Mouse (Mus musculus) hindbrain, embryonic 13.5 days (tissue): ENCODE results near the gene Stap2. TPM values are rescaled to one million over a fixed set of nuclear protein-coding genes. Genes with fewer than 3 reads are reported as not detected.
A peak's percentile ranks its signal among the peaks of the same experiment; 100 is the strongest.

Experiments used
- ATAC-seq: fragments of 200-750 bp; cut with Nextera tagmentation; 2 replicates; pipeline ENCODE4 v1.8.0; 2017; ENCODE audit warnings: moderate TSS enrichment; ENCODE audit not compliant: low FRiP score
- H3K27ac ChIP-seq: fragments of 300-500 bp; sonication (generic); 2 replicates; pipeline ENCODE4 v1.5.1; 2015; ENCODE audit warnings: inconsistent platforms, mild to moderate bottlenecking, moderate library complexity
- H3K27me3 ChIP-seq: fragments of 300-500 bp; sonication (generic); 2 replicates; pipeline ENCODE4 v1.6.1; 2015; ENCODE audit warnings: mild to moderate bottlenecking, inconsistent platforms
- H3K36me3 ChIP-seq: fragments of 300-500 bp; sonication (generic); 2 replicates; pipeline ENCODE4 v1.6.1; 2015; ENCODE audit warnings: mild to moderate bottlenecking, inconsistent platforms
- H3K4me1 ChIP-seq: fragments of 300-500 bp; sonication (generic); replicated peaks from 2 replicates; pipeline ENCODE4 v1.6.1; 2015; ENCODE audit warnings: inconsistent platforms
- H3K4me2 ChIP-seq: fragments of 300-500 bp; sonication (generic); 2 replicates; pipeline ENCODE4 v1.6.1; 2015; ENCODE audit warnings: inconsistent platforms, mild to moderate bottlenecking, moderate library complexity
- H3K4me3 ChIP-seq: fragments of 300-500 bp; sonication (generic); 2 replicates; pipeline ENCODE4 v1.5.1; 2015; ENCODE audit warnings: mild to moderate bottlenecking, inconsistent platforms
- H3K9ac ChIP-seq: fragments of 300-500 bp; sonication (generic); 2 replicates; pipeline ENCODE4 v1.6.1; 2015; ENCODE audit warnings: mild to moderate bottlenecking, inconsistent platforms
- H3K9me3 ChIP-seq: fragments of 300-500 bp; sonication (generic); 2 replicates; pipeline ENCODE4 v1.6.1; 2016; ENCODE audit warnings: inconsistent platforms
- WGBS: fragments of 180-500 bp; shearing (Covaris S2); methylation state at CpG from one replicate; pipeline ENCODE4 v1.1.7; 2015; 5-methylcytosine and 5-hydroxymethylcytosine counted together
- polyA plus RNA-seq: library from polyadenylated mRNA; unstranded; fragments of >200 nt; fragmentation: Nextera tagmentation; extraction: Ambion mirVana; gene quantifications from 2 replicates; pipeline ENCODE4 v1.2.1, GENCODE M21; 2015

The Stap2 gene
- polyA plus RNA-seq, 1 experiment from 2014 or later: 5.8 TPM

GRCm38 (mm10) chr17:56034040-56034725 is 28.8 kb upstream of the Stap2 start:
- Histone ChIP-seq H3K9ac (peak overlapping the region; percentile 93; the same call in 1 of the 2 replicates), H3K9me3 (no peaks in the 10 kb centered on the region), H3K27me3 (no peaks in the 10 kb centered on the region), H3K27ac (no peak overlapping the region), H3K4me1 (peaks cover 54% of the 10 kb centered on the region), H3K4me2 (no peak overlapping the region; the same call in 1 of the 2 replicates), H3K4me3 (no peak overlapping the region), H3K36me3 (peaks cover 42% of the 10 kb centered on the region)
- no peak for ATAC-seq
- WGBS: 95% methylated on average over 7 of the region's 7 CpGs

- no peak for ATAC-seq
- Histone ChIP-seq H3K4me2 (no peak overlapping the region), H3K27ac (no peak overlapping the region), H3K4me1 (peaks cover 60% of the 10 kb centered on the region), H3K36me3 (peaks cover 56% of the 10 kb centered on the region), H3K9ac (peak overlapping the region; percentile 49; the same call in 1 of the 2 replicates), H3K4me3 (no peak overlapping the region), H3K27me3 (no peaks in the 10 kb centered on the region), H3K9me3 (no peaks in the 10 kb centered on the region)
- 76% methylated on average over 7 of the region's 7 CpGs for WGBS
These were observed 27.4 kb upstream of the Stap2 start for GRCm38 (mm10) chr17:56032831-56033230.

GRCm38 (mm10) chr17:56032127-56032733 is 26.8 kb upstream of the Stap2 start:
- Histone ChIP-seq H3K9me3 (no peaks in the 10 kb centered on the region), H3K27ac (no peak overlapping the region), H3K9ac (peak overlapping the region; percentile 24; the same call in 1 of the 2 replicates), H3K4me1 (peaks cover 62% of the 10 kb centered on the region), H3K27me3 (no peaks in the 10 kb centered on the region), H3K36me3 (peaks cover 60% of the 10 kb centered on the region), H3K4me3 (no peak overlapping the region), H3K4me2 (no peak overlapping the region)
- ATAC-seq: no peak
- 75% methylated on average over 6 of the region's 6 CpGs for WGBS

GRCm38 (mm10) chr17:56031431-56031830 is 26.0 kb upstream of the Stap2 start:
- Histone ChIP-seq H3K36me3 (peaks cover 63% of the 10 kb centered on the region), H3K9me3 (no peaks in the 10 kb centered on the region), H3K4me1 (peaks cover 64% of the 10 kb centered on the region), H3K4me2 (no peak overlapping the region), H3K27ac (no peak overlapping the region), H3K27me3 (no peaks in the 10 kb centered on the region), H3K9ac (no peak overlapping the region; the same call in 1 of the 2 replicates), H3K4me3 (no peak overlapping the region)
- ATAC-seq: no peak
- 95% methylated on average over 7 of the region's 7 CpGs for WGBS

DNA sequence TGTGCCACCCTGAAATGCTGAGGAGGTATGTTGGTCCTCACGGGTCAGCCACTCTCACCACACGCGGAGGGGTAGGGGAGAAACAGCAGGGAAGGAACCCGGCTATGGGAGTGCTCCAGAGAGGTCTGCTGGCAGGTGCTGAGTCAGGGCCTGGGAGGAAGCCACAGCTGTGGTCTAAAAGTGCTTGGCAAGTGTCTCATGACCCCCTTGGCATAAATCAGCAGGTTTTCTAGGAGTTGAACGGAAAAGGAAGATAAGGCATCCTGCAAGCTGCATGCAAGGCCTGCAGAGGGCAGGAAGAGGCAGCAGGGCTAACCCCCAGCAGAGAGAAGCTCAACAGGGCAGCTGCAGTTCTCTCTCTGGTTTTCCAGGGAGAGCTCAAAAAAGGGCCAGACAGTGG is 25.5 kb upstream of the Stap2 start:
- WGBS: 67% methylated on average over 5 of the region's 5 CpGs
- H3K9ac ChIP-seq: no peak overlapping the region
- no peak for ATAC-seq
- no peak overlapping the region for H3K27ac ChIP-seq
- H3K4me1 ChIP-seq: peaks cover 63% of the 10 kb centered on the region
- peaks cover 63% of the 10 kb centered on the region for H3K36me3 ChIP-seq
- H3K27me3 ChIP-seq: no peaks in the 10 kb centered on the region
- no peak overlapping the region for H3K4me2 ChIP-seq
- no peak overlapping the region for H3K4me3 ChIP-seq
- no peaks in the 10 kb centered on the region for H3K9me3 ChIP-seq

- ATAC-seq: no peak
- no peak overlapping the region for H3K4me2 ChIP-seq
- peaks cover 63% of the 10 kb centered on the region for H3K36me3 ChIP-seq
- no peak overlapping the region for H3K27ac ChIP-seq
- 89% methylated on average over 9 of the region's 9 CpGs for WGBS
- no peak overlapping the region for H3K9ac ChIP-seq
- no peaks in the 10 kb centered on the region for H3K27me3 ChIP-seq
- no peaks in the 10 kb centered on the region for H3K9me3 ChIP-seq
- H3K4me3 ChIP-seq: no peak overlapping the region
- H3K4me1 ChIP-seq: peaks cover 57% of the 10 kb centered on the region
These were observed 25.0 kb upstream of the Stap2 start for GRCm38 (mm10) chr17:56030238-56030870.

DNA sequence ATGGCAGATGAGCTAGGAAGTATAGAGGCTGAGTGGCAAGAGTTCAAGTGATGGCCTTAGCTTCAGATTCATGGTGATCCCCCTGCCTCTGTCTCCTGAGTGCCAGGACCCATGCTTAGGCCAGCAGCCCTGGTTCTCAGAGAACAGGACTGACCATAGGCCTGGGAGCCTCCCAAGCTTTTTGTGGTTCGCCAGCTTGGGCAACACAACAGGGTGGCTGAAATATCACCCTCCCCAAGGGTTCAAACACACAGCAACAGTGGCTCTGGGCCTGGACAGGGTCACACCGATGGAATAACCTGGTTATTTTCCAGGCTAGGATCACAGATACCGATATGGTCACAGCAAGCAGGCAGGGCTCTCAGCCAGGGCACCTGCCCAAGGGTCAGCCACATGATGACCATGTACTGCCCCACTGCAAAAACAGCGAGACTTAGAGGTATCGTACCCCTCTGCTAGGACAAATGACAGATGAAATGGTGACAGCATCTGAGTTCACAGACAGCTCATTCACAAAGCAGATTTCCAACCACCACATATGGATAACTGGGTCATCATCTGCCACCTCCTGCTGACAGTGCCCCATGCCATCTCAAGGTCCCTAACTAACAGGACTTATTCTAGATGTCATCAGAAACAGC is 22.5 kb upstream of the Stap2 start:
- ATAC-seq: no peak
- no peak overlapping the region for H3K4me2 ChIP-seq
- H3K9me3 ChIP-seq: no peaks in the 10 kb centered on the region
- H3K36me3 ChIP-seq: peaks cover 51% of the 10 kb centered on the region
- H3K27ac ChIP-seq: no peak overlapping the region
- 95% methylated on average over 5 of the region's 5 CpGs for WGBS
- H3K4me3 ChIP-seq: no peak overlapping the region
- peaks cover 51% of the 10 kb centered on the region for H3K4me1 ChIP-seq
- peak overlapping the region; percentile 39; the same call in 1 of the 2 replicates for H3K9ac ChIP-seq
- no peaks in the 10 kb centered on the region for H3K27me3 ChIP-seq

- ATAC-seq: no peak
- Histone ChIP-seq H3K4me2 (no peak overlapping the region), H3K27me3 (no peaks in the 10 kb centered on the region), H3K4me3 (no peak overlapping the region), H3K4me1 (peaks cover 51% of the 10 kb centered on the region), H3K9me3 (no peaks in the 10 kb centered on the region), H3K9ac (no peak overlapping the region), H3K36me3 (peaks cover 45% of the 10 kb centered on the region), H3K27ac (no peak overlapping the region)
- 79% methylated on average over 1 of the region's 1 CpGs for WGBS
These were observed 21.5 kb upstream of the Stap2 start for GRCm38 (mm10) chr17:56026881-56027280.

GRCm38 (mm10) chr17:56026303-56026702 is 20.9 kb upstream of the Stap2 start:
- Histone ChIP-seq H3K9me3 (no peaks in the 10 kb centered on the region), H3K27me3 (no peaks in the 10 kb centered on the region), H3K4me1 (peaks cover 53% of the 10 kb centered on the region), H3K9ac (no peak overlapping the region), H3K4me2 (no peak overlapping the region), H3K4me3 (no peak overlapping the region), H3K36me3 (peaks cover 44% of the 10 kb centered on the region), H3K27ac (no peak overlapping the region)
- no peak for ATAC-seq
- WGBS: 100% methylated on average over 1 of the region's 1 CpGs

DNA sequence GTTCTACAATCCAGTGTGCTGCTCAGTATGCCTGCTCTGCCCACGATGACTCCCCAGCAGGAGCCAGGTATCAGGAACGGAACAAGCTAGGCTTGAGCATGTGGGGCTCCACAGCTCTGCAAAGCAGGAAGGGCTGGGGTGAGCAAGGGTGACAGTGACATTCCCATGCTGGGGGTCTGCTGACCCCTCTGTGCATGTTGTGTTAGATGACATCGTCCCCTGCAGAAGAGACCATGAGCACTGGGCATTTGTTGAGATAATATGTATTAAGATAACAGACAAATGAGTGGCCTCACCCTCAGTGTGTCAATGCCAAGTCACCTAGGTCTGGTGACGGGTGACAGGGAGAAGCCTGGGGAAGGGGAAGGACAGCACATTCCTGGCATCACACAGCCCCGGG is 19.5 kb upstream of the Stap2 start:
- Histone ChIP-seq H3K4me1 (peaks cover 60% of the 10 kb centered on the region), H3K27ac (no peak overlapping the region), H3K4me3 (no peak overlapping the region), H3K9me3 (no peaks in the 10 kb centered on the region), H3K36me3 (peaks cover 43% of the 10 kb centered on the region), H3K4me2 (no peak overlapping the region), H3K9ac (no peak overlapping the region), H3K27me3 (no peaks in the 10 kb centered on the region)
- ATAC-seq: no peak
- 86% methylated on average over 5 of the region's 5 CpGs for WGBS

DNA sequence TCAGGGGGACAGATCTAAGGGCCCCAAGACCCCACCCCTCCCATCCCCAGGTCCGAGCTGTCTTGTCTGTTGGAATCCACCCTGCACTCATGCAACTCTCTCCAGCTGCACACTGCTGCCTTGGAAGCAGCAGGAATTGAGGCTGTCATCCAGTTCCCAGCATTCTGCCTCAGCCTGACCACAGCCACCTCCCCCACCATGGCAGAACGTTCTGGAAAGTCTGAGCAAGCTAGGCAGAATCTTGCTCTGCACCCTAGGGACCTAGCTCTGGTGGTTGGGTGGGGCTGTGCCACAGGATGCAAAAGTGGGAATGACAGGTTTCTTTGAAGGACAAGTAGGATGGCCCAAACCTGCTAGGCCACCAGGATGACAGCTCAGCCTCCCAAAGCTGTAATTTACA is 19.1 kb upstream of the Stap2 start:
- H3K36me3 ChIP-seq: peaks cover 44% of the 10 kb centered on the region
- no peaks in the 10 kb centered on the region for H3K27me3 ChIP-seq
- no peak overlapping the region for H3K27ac ChIP-seq
- 76% methylated on average over 2 of the region's 2 CpGs for WGBS
- no peak overlapping the region for H3K4me3 ChIP-seq
- no peak overlapping the region for H3K4me2 ChIP-seq
- H3K9me3 ChIP-seq: no peaks in the 10 kb centered on the region
- no peak overlapping the region for H3K9ac ChIP-seq
- ATAC-seq: no peak
- H3K4me1 ChIP-seq: peaks cover 62% of the 10 kb centered on the region

DNA sequence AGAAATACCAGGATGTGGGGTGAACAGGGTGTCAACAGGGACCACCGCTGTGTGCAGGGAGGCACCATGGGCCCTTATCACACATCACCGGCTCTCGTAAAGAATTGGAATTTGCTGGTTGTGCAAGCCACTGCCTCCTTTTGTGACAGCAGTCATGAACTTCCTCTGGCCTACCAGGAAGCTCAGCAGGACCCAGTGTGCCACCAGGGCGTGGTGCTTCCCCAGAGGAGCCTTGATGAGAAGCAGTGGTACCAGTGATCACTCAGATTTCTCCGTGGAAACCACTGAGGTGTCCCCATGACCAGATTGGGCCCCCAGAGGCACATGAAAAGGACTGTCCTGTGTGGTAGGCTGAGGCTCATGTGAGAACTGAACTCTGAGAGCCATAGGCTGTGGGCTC is 18.0 kb upstream of the Stap2 start:
- no peaks in the 10 kb centered on the region for H3K9me3 ChIP-seq
- WGBS: 88% methylated on average over 5 of the region's 5 CpGs
- no peak for ATAC-seq
- peak overlapping the region; percentile 44; the same call in 1 of the 2 replicates for H3K9ac ChIP-seq
- H3K4me2 ChIP-seq: no peak overlapping the region
- peak overlapping the region; percentile 56; the same call in 1 of the 2 replicates for H3K27ac ChIP-seq
- peaks cover 44% of the 10 kb centered on the region for H3K36me3 ChIP-seq
- peaks cover 60% of the 10 kb centered on the region for H3K4me1 ChIP-seq
- H3K4me3 ChIP-seq: no peak overlapping the region
- no peaks in the 10 kb centered on the region for H3K27me3 ChIP-seq
